Mouse (Mus musculus) kidney, embryonic 14.5 days (tissue): ENCODE measurements around the gene Pacrg. TPM values are rescaled to one million over a fixed set of nuclear protein-coding genes. Genes with fewer than 3 reads are reported as not detected.

Experiments used
- ATAC-seq: fragments of 200-750 bp; cut with Nextera tagmentation; 2 replicates; pipeline ENCODE4 v1.8.0; 2017; ENCODE audit warnings: moderate number of reproducible peaks, mild to moderate bottlenecking, moderate TSS enrichment, moderate library complexity; ENCODE audit not compliant: low FRiP score, low TSS enrichment
- H3K27ac ChIP-seq: fragments of 300-500 bp; sonication (generic); 2 replicates; pipeline ENCODE4 v1.5.1; 2014; ENCODE audit warnings: low read depth, mild to moderate bottlenecking, low read length, moderate library complexity, mixed read lengths
- H3K27me3 ChIP-seq: fragments of 300-500 bp; sonication (generic); 2 replicates; pipeline ENCODE4 v1.6.1; 2014; ENCODE audit warnings: mild to moderate bottlenecking, low read length; ENCODE audit not compliant: control insufficient read depth, insufficient read depth
- H3K36me3 ChIP-seq: fragments of 300-500 bp; sonication (generic); 2 replicates; pipeline ENCODE4 v1.6.1; 2014; ENCODE audit warnings: low read length, mixed read lengths; ENCODE audit not compliant: control insufficient read depth, insufficient read depth
- H3K4me1 ChIP-seq: fragments of 300-500 bp; sonication (generic); 2 replicates; pipeline ENCODE4 v1.6.1; 2014; ENCODE audit warnings: low read length, mixed read lengths; ENCODE audit not compliant: control insufficient read depth, insufficient read depth
- H3K4me2 ChIP-seq: fragments of 300-500 bp; sonication (generic); replicated peaks from 2 replicates; pipeline ENCODE4 v1.6.1; 2014; ENCODE audit warnings: low read depth, mild to moderate bottlenecking, low read length
- H3K4me3 ChIP-seq: fragments of 300-500 bp; sonication (generic); 2 replicates; pipeline ENCODE4 v1.5.1; 2014; ENCODE audit warnings: mild to moderate bottlenecking, low read length
- H3K9ac ChIP-seq: fragments of 300-500 bp; sonication (generic); 2 replicates; pipeline ENCODE4 v1.6.1; 2014; ENCODE audit warnings: low read depth, mild to moderate bottlenecking, low read length, moderate library complexity
- H3K9me3 ChIP-seq: fragments of 300-500 bp; sonication (generic); 2 replicates; pipeline ENCODE4 v1.6.1; 2016; ENCODE audit warnings: low read length; ENCODE audit not compliant: control insufficient read depth
- WGBS: fragments of 180-500 bp; shearing (Covaris S2); extraction: QIAGEN DNeasy Blood & Tissue Kit; methylation state at CpG from one replicate; pipeline ENCODE4 v1.1.7; 2014; 5-methylcytosine and 5-hydroxymethylcytosine counted together
- polyA plus RNA-seq: library from polyadenylated mRNA; unstranded; fragments of >200 nt; fragmentation: Nextera tagmentation; extraction: Ambion mirVana; gene quantifications from 2 replicates; pipeline ENCODE4 v1.2.1, GENCODE M21; 2014

Pacrg gene
- polyA plus RNA-seq, 1 experiment from 2014 or later: 1.7 TPM

DNA sequence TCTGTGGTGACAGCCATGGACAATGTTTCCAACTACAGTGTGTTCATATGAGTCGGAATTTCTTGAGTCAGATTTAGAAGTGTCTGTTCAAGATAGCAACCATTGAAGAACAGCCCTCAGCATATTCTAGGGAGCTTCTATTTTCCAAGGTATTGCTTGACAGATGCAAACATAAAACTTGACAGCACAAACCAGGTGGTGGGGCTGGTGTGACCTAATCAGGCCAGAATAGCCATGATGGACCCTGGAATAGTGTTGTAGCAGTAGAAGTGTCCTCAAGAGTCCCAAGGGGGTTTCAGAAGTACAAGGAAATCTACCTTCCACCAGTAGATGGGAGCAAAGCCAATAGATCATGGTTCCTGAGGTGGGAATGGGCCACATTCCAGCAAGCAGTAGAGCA is 123.0 kb downstream of the Pacrg start:
- Histone ChIP-seq H3K9ac (no peak overlapping the region), H3K36me3 (no peaks in the 10 kb centered on the region), H3K9me3 (no peaks in the 10 kb centered on the region), H3K4me2 (no peak overlapping the region), H3K4me1 (no peaks in the 10 kb centered on the region), H3K27ac (no peak overlapping the region), H3K4me3 (no peak overlapping the region), H3K27me3 (no peaks in the 10 kb centered on the region)
- WGBS: 91% methylated on average over 1 of the region's 1 CpGs
- no peak for ATAC-seq

DNA sequence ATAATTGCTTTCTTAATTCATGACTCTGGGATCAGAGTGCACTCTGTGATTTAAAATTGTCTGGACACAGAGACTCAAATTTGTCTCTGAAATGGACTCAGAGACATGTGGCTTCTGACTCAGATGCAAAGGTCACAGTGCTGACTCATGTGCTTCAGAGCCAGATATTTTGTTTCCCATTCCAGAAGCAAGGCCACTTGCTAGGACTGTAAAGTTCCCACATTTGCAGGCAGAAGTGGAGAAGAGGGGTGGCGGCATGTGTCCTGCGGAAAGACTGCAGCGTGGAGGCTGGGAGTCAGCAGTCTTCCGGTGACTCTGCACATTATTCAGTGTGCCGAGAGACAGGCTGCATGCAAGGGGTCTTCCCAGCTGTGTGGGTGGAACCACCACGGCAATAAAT is 137.3 kb downstream of the Pacrg start:
- H3K4me2 ChIP-seq: no peak overlapping the region
- ATAC-seq: peak; percentile 68
- 23% methylated on average over 6 of the region's 6 CpGs for WGBS

DNA sequence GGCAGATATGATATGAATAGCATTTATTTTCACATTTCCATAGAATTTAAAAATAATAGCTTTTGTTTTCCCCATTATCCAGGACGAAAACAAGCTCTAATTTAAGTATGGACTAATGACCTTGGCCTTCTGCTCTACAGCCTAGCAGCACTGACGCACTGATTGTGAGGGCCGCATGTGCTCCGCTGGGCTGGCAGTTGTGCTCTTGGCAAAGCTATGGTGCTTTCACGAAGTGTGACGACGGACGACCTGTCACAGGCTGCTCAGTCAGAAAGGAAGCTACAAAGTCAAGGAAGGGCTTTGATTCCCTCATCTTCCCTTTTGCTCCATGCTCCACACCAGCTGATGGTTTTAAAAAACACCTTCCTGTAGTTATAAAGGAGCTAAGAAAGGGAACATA is 142.1 kb downstream of the Pacrg start:
- 67% methylated on average over 8 of the region's 8 CpGs for WGBS
- H3K4me3 ChIP-seq: no peak overlapping the region
- no peaks in the 10 kb centered on the region for H3K36me3 ChIP-seq
- H3K9ac ChIP-seq: no peak overlapping the region
- H3K9me3 ChIP-seq: no peaks in the 10 kb centered on the region
- H3K27me3 ChIP-seq: no peaks in the 10 kb centered on the region
- ATAC-seq: no peak
- H3K4me2 ChIP-seq: no peak overlapping the region
- H3K4me1 ChIP-seq: no peaks in the 10 kb centered on the region
- H3K27ac ChIP-seq: no peak overlapping the region

More for the DNA sequence above, 137.3 kb downstream of the Pacrg start:
- Histone ChIP-seq H3K27ac (no peak overlapping the region), H3K4me3 (no peak overlapping the region), H3K9me3 (no peaks in the 10 kb centered on the region), H3K4me1 (no peaks in the 10 kb centered on the region), H3K9ac (no peak overlapping the region), H3K27me3 (no peaks in the 10 kb centered on the region), H3K36me3 (no peaks in the 10 kb centered on the region)

DNA sequence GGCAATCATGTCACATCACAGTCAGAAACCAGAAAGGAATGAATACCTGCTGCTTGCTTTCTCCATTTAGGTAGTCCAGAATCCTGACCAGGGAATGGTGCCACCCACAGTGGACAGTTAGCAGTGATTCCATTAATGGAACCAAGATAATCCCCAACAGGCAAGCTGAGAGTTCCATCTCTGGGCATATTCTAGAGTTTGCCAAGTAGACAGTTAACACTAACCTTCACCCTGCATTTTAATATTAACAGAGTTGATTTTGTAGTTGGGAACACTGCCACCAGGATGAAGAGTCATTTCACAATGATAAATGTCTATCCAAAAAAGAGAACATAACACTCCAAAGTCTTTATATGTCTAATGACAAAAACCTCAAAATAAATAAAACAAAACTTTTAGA is 144.7 kb downstream of the Pacrg start:
- Histone ChIP-seq H3K27ac (no peak overlapping the region), H3K4me1 (no peaks in the 10 kb centered on the region), H3K9ac (no peak overlapping the region), H3K36me3 (no peaks in the 10 kb centered on the region), H3K9me3 (no peaks in the 10 kb centered on the region), H3K4me2 (no peak overlapping the region), H3K4me3 (no peak overlapping the region), H3K27me3 (no peaks in the 10 kb centered on the region)
- no peak for ATAC-seq

DNA sequence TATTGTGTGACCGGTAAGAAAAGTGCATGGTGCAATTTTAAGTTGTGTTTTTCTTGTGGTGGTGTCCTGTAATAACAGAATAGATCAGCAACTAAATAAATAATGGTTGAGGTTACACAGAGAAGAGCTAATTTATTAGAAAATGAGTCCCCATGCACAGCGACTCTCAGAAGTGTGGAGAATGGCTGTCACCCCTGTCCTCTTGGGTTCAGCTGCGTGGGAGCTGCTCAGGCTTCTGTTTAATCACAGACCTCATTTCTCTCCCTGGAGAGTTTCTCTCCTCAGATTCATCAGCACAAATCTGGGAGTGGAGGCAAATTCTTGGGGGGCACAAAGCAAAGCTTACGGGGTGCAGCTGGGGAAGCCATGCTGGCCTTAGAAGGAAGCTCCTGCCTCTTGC is 163.0 kb downstream of the Pacrg start:
- 0 out of 2 replicates have a peak, but pooled peaks cover 6% of the 10 kb centered on the region for H3K4me1 ChIP-seq
- no peaks in the 10 kb centered on the region for H3K27me3 ChIP-seq
- WGBS: 36% methylated on average over 4 of the region's 4 CpGs
- no peak overlapping the region for H3K4me3 ChIP-seq
- no peaks in the 10 kb centered on the region for H3K36me3 ChIP-seq
- H3K27ac ChIP-seq: no peak overlapping the region
- no peaks in the 10 kb centered on the region for H3K9me3 ChIP-seq
- H3K4me2 ChIP-seq: no peak overlapping the region
- ATAC-seq: no peak
- H3K9ac ChIP-seq: no peak overlapping the region

DNA sequence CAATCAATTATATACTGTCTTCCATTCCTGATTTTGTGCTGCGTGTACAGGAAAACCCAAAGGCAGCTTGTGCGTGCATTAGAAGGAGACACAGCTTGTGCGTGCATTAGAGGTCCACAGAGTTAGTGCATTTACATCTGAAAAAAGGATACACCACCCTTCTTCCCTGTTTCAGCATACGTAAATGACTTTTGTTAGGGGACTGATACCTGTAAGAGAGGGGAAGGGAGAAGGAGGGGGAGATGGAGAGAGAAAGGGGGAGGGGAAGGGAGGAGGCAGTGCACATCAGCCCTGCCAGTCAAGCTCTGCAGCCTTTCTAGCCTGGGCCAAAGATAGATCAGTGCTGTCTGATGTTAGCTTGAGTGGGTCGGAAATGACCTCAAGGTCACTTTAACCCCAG is 164.6 kb downstream of the Pacrg start:
- ATAC-seq: no peak
- H3K4me3 ChIP-seq: no peak overlapping the region
- 77% methylated on average over 5 of the region's 5 CpGs for WGBS
- no peaks in the 10 kb centered on the region for H3K9me3 ChIP-seq
- no peaks in the 10 kb centered on the region for H3K27me3 ChIP-seq
- H3K36me3 ChIP-seq: no peaks in the 10 kb centered on the region
- H3K9ac ChIP-seq: no peak overlapping the region
- 0 out of 2 replicates have a peak, but pooled peaks cover 6% of the 10 kb centered on the region for H3K4me1 ChIP-seq
- H3K4me2 ChIP-seq: no peak overlapping the region
- H3K27ac ChIP-seq: no peak overlapping the region

DNA sequence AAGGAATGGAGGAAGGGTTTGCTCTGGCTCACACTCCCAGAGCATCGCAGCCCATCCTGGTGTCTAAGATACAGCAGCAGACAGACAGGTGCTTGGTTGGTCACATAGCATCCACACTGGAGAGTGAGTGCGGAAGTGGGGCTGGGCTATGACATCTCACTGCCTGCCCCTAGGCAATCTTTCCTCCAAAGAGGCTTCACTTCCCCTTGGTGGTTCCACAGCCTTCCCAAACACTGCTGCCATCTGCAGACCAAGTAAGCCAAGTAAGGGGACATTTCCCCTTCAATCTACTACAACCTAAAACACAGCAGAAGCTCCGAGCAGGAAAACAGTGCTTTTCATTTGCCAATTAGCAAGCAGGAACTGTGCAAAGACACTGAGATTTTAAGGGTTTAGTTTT is 165.1 kb downstream of the Pacrg start:
- H3K4me1 ChIP-seq: 0 out of 2 replicates have a peak, but pooled peaks cover 6% of the 10 kb centered on the region
- WGBS: 77% methylated on average over 3 of the region's 3 CpGs
- H3K27me3 ChIP-seq: no peaks in the 10 kb centered on the region
- no peak overlapping the region for H3K4me3 ChIP-seq
- H3K9me3 ChIP-seq: no peaks in the 10 kb centered on the region
- no peak overlapping the region for H3K27ac ChIP-seq
- H3K4me2 ChIP-seq: no peak overlapping the region
- H3K36me3 ChIP-seq: no peaks in the 10 kb centered on the region
- H3K9ac ChIP-seq: no peak overlapping the region
- ATAC-seq: no peak

DNA sequence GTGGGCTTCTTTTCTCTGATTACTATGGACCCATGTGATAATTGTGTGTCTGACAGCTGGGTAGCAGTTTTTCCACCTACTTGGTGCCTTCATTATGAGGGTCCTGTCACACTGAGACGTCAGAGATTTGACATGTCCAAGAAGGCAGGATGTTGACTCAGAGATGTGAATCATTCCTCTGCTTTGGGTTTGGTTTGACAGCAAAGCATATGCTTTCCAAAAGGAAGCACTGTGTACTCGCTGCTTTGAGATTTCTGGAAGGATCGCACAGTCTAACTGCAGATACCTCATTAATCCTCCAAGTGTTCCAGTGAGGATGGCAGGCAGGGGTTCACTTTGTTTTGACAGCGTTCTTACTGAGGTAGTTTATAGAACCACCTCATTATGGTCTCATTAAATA is 178.8 kb downstream of the Pacrg start:
- no peaks in the 10 kb centered on the region for H3K9me3 ChIP-seq
- no peaks in the 10 kb centered on the region for H3K4me1 ChIP-seq
- H3K4me3 ChIP-seq: no peak overlapping the region
- ATAC-seq: no peak
- 74% methylated on average over 4 of the region's 4 CpGs for WGBS
- no peak overlapping the region for H3K27ac ChIP-seq
- H3K36me3 ChIP-seq: no peaks in the 10 kb centered on the region
- no peaks in the 10 kb centered on the region for H3K27me3 ChIP-seq
- no peak overlapping the region for H3K9ac ChIP-seq
- H3K4me2 ChIP-seq: no peak overlapping the region

DNA sequence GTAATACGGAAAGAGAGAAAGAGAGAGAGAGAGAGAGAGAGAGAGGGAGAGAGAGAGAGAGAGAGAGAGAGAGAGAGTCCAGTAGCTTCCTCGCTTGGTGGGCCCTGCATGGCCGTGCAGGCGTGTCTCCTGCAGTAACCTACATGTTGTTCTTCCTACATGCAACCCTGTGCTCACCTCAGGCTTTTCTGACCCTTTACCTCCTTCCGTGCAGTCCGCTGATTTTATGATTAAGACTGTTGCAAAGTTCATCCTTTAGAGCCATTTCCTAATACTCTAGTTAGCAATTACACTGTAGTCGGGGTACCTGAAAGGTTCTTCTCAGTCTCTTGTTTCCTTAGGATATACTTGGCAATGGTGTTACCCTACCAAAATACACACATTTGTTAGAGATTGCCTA is 196.5 kb downstream of the Pacrg start:
- H3K27me3 ChIP-seq: no peaks in the 10 kb centered on the region
- H3K36me3 ChIP-seq: no peaks in the 10 kb centered on the region
- H3K9me3 ChIP-seq: no peaks in the 10 kb centered on the region
- H3K4me3 ChIP-seq: no peak overlapping the region
- 84% methylated on average over 7 of the region's 7 CpGs for WGBS
- no peak overlapping the region for H3K27ac ChIP-seq
- no peak overlapping the region for H3K4me2 ChIP-seq
- H3K9ac ChIP-seq: no peak overlapping the region
- no peaks in the 10 kb centered on the region for H3K4me1 ChIP-seq
- ATAC-seq: no peak

DNA sequence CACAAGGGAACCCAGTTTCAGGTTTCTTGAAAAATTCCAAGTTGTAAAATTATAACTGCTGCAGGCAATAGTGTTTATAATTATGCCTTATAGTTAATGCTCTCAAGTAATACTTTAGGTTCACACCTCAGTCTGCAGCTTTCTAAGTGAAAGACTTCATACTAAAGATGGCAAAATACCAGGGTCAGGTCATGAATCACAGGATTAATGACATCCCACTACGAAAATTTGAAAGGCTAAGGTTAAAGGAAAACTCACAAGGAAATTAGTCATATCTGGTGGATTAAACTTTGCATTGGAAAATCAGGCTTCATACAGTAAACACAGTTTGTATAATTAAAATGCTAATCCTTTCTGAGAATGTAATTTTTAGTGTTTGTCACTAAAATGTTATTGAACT is 200.3 kb downstream of the Pacrg start:
- Histone ChIP-seq H3K36me3 (no peaks in the 10 kb centered on the region), H3K27ac (no peak overlapping the region), H3K27me3 (no peaks in the 10 kb centered on the region), H3K9ac (no peak overlapping the region), H3K9me3 (no peaks in the 10 kb centered on the region), H3K4me2 (no peak overlapping the region), H3K4me3 (no peak overlapping the region), H3K4me1 (no peaks in the 10 kb centered on the region)
- ATAC-seq: no peak
- WGBS: 58% methylated on average over 1 of the region's 1 CpGs
